Mouse (Mus musculus) A20 (cell line): ENCODE results near the gene Gm49387.

Experiments used
- DNase-seq: peaks from one replicate; pipeline ENCODE4 v3.0.0-alpha.2; 2011; ENCODE audit warnings: low read depth, low spot score

Gm49387 gene

DNA sequence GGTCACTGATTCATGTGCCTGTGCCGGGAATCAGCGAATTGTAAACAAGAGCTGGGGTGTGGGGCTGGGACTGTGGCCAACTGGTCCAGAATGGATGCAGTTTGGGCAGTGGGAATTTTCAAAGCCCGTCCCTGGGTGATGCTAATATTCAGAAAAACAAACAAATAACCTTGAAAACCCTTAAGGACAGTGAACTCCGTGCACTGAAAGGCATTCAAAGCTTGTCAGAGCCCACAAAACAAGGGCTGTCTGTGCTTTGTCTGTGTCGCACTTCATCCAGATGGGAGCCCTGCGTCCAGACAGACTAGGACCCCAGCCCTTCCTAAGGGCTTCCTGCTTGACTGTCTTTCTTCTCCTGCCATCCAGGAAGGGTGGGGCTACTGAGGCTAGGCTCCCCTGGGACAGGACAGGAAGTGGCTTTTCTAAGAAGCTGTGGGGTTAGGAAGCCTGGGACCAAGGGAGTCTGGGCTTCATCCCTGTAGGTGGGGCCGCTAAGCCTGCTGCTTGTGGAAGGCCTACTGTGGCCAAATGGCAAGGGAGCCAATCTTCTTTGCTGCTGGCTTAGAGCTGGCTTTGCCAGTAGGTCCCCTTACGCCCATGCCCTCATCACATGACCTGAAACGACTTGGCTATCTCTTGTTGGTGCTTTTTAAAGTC, 22.0 kb upstream of the Gm49387 start:
- DNase-seq = no peak

DNA sequence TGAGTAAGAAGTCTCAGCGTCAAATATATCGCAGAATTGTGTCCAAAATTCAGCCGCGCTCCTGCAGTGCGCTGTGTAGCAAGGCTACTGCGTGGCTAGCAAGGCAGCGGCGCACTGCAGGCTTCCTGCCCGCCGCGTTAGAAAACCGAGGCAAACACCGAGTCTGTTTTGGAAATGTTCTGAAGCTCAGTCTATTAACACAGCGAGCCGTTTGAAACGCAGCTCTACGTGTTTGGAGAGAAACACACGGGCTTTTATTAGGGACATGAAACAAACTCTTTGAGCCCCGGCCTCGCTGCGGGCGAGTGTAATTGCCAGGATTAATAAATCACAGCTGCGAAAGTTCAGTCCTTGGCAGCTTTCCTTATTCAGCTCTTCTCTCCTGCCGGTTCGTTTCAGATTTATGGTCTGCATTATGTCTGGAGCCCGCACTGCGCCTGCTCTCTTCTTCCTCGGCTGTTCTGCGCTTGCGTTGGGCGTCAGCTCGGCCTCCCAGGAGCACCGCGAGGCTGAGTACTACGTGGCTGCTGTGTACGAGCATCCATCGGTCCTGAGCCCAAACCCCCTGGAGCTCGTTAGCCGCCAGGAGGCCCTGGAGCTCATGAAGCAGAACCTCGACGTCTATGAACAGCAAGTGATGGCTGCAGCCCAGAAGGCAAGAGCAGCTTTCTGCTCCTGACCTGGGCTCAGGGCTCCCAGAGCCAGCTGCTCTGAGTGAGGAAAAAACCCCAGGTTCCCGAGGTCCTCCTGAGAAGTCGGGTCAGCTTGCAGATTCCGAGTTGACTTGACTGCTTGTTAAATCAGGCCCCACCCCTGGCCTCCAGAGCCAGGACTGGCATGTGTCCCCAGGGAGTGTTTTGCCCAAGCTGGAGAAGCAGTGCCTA, 21.2 kb upstream of the Gm49387 start:
- DNase-seq = no peak

DNA sequence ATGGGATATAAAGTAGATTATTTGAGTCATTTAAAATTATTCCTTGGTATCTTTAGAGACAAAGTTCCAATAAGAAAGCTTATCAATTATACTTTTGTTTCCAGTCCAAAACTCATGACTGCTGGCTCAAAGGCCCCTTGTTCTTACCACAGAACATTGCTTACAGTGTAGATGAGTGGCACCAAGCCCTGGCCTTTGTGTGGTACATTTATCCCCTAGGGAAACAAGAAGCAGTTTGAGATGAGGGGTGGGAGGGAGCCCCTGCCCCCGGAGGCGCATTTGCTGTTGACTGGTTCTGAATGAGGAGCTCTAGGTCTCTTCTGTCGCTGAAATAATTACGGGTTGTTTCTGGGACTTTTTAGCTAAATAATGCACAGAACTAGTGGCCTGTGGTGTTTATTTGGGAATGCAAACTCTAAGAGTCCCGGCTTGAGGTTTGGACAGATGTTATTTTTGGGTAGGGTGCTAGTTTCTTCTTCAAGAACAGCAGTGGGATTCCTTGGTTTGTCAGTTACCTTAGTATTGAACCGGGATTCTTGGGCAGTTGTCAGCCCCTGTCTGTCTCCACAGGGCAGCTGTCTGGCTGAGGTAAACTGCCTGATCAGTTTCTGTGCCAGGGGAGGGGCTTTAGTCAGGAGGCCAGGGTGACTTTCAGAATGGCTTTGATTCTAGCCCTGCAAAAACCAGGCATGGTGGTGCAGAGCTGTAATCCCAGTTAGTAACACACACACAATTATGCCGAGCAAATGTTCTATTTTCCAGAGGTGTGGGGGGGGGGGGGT, 19.8 kb upstream of the Gm49387 start:
- peak; percentile 33 for DNase-seq

- DNase-seq = peak; percentile 27
Measured at GRCm38 (mm10) chr14:31659501-31660181, 19.0 kb upstream of the Gm49387 start.

GRCm38 (mm10) chr14:31658126-31658680, 17.5 kb upstream of the Gm49387 start:
- no peak for DNase-seq

DNA sequence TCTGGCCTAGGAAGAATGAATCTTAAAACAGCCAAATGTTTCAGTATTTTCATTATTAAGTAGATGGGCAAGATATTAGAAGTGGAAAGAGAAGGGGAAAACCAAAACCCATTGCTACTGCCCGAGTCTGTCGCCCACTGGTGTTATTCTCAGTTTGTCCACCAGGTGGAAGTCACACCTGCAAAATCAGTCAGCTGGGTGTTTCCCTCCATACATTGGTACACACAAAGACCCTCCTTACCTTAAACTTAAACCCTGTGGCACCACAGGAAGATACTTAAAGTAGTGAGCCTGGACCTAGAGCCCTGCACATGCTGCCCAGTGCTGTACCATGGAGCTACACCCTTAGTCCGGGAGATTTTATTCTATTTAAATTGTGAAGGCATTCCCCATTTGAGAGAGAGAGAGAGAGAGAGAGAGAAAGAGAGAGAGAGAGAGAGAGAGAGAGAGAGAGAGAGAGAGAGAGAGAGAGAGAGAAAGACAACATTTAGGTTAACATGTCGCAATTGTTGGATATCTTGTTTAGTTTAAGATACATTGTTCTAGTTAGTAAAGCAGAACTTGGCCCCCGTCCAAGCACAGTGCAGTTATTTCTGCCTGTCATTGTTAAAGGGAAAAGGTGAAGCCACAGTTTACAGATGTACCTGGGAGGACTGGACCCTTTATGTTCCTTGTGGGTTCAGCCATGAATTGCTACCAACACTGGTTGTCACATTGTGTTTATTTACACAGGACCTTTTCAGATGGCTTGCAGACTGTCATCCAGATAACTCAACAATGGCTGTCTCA, 16.4 kb upstream of the Gm49387 start:
- peak; percentile 78 for DNase-seq

GRCm38 (mm10) chr14:31656386-31656785, 15.7 kb upstream of the Gm49387 start:
- no peak for DNase-seq

GRCm38 (mm10) chr14:31655406-31655805, 14.7 kb upstream of the Gm49387 start:
- DNase-seq = no peak

GRCm38 (mm10) chr14:31654816-31655215, 14.1 kb upstream of the Gm49387 start:
- no peak for DNase-seq

- no peak for DNase-seq
Measured at GRCm38 (mm10) chr14:31653101-31653875, 12.6 kb upstream of the Gm49387 start.

DNA sequence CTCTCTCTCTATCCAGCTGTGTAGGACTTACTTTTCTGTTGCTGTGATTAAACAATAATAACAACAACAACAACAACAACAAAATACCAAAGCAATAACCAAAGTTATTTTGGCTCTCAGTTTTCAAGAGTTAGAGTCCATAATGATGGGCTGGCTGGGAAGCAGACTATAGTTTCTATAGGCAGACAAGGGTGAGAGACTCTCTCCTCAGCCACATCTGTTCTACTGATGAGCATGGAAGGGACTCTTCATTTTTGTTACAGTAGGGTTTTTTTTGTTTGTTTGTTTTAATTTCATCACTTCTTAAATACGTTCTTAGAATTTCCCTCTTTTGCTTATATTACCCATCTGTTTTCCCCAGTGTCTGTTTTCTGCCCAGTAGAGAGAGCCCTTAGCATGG, 11.9 kb upstream of the Gm49387 start:
- DNase-seq = no peak

- no peak for DNase-seq
Measured at GRCm38 (mm10) chr14:31652106-31652505, 11.4 kb upstream of the Gm49387 start.

GRCm38 (mm10) chr14:31651206-31651605, 10.5 kb upstream of the Gm49387 start:
- no peak for DNase-seq

GRCm38 (mm10) chr14:31650347-31650746, 9.7 kb upstream of the Gm49387 start:
- DNase-seq = no peak

DNA sequence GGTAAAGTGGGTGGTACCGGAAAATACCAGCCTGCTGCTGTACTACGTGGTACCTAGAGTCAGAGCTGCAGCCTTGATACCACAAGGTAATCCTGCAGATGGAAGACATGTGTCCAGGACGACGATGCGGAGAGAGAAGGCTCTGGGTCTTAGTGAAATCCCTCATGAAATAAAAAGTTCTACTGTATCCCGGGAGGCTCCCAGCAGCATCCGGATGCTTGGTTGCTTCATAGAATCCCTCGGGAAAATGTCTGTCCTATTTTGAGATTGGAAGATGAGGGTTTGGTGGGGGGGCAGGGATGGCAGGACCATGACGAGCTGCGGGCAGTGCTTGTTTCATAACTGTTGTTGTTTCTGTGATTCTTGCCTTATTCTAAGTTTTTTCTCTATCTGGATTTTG, 7.3 kb upstream of the Gm49387 start:
- no peak for DNase-seq

DNA sequence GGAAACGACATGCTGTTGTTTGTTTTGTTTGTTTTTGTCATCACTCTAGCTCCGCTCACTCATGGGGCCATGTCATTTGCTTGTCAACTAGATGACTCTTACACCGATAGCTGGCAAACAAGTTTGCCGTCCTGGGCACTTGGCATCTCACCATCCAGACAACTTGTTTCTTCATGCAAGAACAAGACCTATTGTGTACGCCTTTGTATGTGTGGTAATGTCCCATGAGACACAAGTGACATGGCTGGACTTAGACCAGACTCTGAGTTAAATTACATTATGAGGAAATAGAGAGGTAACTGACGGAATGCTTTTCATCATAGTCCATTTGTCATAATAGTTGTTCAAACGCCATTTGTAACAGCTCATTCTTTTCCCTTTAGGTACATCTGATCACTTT, 5.2 kb upstream of the Gm49387 start:
- no peak for DNase-seq

GRCm38 (mm10) chr14:31644931-31645547, 4.4 kb upstream of the Gm49387 start:
- peak; percentile 35 for DNase-seq

GRCm38 (mm10) chr14:31644183-31644830, 3.6 kb upstream of the Gm49387 start:
- no peak for DNase-seq
